Mouse (Mus musculus) kidney, adult 2 months (tissue): Measurements from ENCODE around the gene 4930516K23Rik.

ENCODE experiments used
- CTCF ChIP-seq: fragments of 200-500 bp; conservative IDR thresholded peaks from 2 replicates; pipeline ENCODE4 v1.5.1; 2011; ENCODE audit warnings: low read depth, mild to moderate bottlenecking, control low read depth, low read length, moderate library complexity, mixed read lengths; ENCODE audit not compliant: insufficient read depth, insufficient read length
- POLR2A ChIP-seq: fragments of 200-500 bp; IDR thresholded peaks from one replicate; pipeline ENCODE4 v1.6.1; 2011; ENCODE audit warnings: low read depth, low read length, control low read depth

DNA sequence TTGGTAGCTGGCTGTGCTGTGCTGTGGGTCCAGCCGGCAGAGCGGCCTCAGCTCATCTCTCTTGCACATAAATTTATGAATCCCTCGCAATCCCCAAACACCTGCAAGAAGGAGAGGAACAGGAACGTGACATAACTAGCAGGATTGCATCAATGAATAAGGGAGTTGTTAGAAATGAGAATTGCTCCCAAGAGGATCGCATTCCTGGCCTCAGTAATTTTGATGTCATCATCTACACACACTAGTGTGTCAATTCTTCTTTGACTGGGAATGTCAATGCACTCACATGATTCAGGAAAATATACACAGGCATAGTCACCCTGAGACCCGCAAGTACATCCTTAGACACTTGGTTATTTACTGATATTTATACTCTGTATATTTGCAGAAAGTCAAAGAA lies 35.8 kb downstream of the 4930516K23Rik start, which contains the start of gene Olfr640:
- TF ChIP-seq CTCF (no peak), POLR2A (no peak)
